Mouse (Mus musculus) lung, adult 10 weeks (tissue): Measurements from ENCODE around the gene Adarb1. TPM values are rescaled to one million over a fixed set of nuclear protein-coding genes. Genes with fewer than 3 reads are reported as not detected.

ENCODE experiments used
- polyA plus RNA-seq: library from polyadenylated mRNA; stranded (reverse); fragments of 350-450 nt; fragmentation: Illumina TruSeq; extraction: RNeasy Lipid Tissue Mini Kit (QIAGEN cat#74804); gene quantifications from one replicate; pipeline ENCODE4 v1.2.3, GENCODE M21; 2014; ENCODE audit warnings: low read depth, low replicate concordance; ENCODE audit not compliant: insufficient read depth

The Adarb1 gene
- polyA plus RNA-seq = 11.7 TPM

DNA sequence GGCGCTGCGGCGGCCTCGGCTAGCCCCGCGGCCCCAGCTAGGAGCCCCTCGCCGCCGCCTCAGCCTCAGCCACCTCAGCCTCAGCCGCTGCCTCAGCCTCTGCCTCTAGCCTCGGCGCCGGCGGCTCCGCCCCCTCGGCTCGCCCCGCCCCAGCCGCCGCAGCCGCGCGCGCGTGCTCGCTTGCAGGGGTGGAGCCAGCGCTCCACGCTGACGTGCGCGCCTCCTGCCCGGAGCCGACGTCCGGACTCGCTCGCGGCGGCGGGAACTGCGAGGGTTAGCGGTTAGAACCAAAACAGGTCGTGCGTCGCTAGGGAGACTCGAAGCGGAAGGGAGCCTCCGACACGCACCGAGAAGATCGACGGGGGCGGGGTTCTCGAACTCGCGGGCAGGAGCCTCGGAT lies at the start of gene Adarb1:
Adarb1 (minus strand) TSS at position 133 of the 400 bp plus-strand sequence.

GRCm38 (mm10) chr10:77258704-77259621 lies 159.1 kb downstream of the Adarb1 start, which contains the start of gene Pofut2:
Gene Pofut2, plus strand, starts transcription at chr10:77259218.

Other genes with a start within 250 kb of the Adarb1 start
- gene Pofut2, start 159.1 kb downstream of the Adarb1 start, polyA plus RNA-seq = 30.5 TPM
- 16.8 TPM for gene Fam207a, start 97.5 kb upstream of the Adarb1 start, polyA plus RNA-seq
- 40.3 TPM for gene Itgb2, start 112.0 kb upstream of the Adarb1 start, polyA plus RNA-seq
- gene Pttg1ip, start 163.4 kb upstream of the Adarb1 start, polyA plus RNA-seq = 165 TPM
- gene Sumo3, start 187.8 kb upstream of the Adarb1 start, polyA plus RNA-seq = 119 TPM
- 1.5 TPM for gene Gm49325, start 187.9 kb upstream of the Adarb1 start, polyA plus RNA-seq
- gene Ube2g2, start 204.0 kb upstream of the Adarb1 start, polyA plus RNA-seq = 44.6 TPM